Mouse (Mus musculus) retina, embryonic 14.5 days (tissue): ENCODE measurements around the gene Gm49373.
"Not testable (repeated sequence)": the region's sequence is repeated elsewhere in the genome, so short reads cannot be mapped to it uniquely, and the experiment has no call there.

Experiments used
- DNase-seq: peaks from one replicate; pipeline ENCODE4 v3.0.0-alpha.2; 2015; ENCODE audit warnings: low spot score

Gm49373 gene

DNA sequence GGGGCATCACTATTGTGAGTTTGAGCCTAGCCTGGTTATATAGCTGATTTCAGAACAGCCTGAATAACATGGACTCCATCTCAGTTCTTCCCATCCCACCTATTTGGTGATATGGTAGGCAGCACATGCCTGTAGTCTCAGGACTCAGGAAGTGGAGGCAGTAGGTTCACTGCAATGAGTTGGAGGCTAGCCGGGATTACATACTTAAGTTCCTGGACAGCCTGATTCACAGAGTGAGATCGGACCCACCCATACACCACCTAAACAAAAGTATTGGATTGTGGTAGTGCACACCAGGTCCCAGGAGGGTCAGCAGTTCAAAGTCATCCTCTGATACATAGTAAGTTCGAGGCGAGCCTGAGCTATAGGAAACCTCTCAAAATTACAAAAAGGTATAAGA is 255 bp downstream of the Gm49373 start:
- peak; percentile 27 for DNase-seq

DNA sequence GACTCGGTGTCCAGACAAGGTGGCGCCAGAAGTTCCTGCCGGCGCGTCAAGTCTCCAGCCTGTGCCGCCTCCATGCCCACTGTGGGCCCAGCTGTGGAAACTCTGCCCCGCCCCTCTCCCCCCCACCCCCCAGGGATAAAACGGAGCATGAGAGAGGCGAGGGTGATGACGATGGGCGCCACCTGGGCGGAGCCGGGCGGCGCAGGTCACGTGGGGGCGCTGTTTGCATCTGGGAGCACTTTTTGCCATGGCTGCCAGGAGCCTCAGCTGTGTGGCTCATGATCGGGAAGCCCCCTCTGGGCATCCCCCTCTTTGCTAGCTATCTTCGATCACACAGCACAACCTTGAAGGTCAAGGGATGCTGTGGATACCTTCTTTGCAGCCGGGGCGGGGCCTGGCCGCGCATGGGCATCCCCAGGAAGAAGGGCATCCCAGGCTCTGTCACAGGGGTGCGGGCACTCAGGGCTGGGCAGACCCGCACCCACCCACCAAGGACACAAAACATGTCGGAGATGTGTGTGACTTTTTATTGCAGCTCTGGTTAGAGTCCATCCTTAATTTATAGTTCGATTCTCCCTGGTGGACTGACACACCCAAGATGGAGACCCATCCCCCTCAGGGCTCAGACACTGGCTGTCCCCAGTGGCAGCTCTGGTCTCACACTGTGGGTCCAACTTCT is 5.8 kb downstream of the Gm49373 start, which contains the start of gene Zglp1:
TSS of gene Zglp1 (minus strand) at position 88 of the 679 bp plus-strand sequence.
- DNase-seq = no peak

DNA sequence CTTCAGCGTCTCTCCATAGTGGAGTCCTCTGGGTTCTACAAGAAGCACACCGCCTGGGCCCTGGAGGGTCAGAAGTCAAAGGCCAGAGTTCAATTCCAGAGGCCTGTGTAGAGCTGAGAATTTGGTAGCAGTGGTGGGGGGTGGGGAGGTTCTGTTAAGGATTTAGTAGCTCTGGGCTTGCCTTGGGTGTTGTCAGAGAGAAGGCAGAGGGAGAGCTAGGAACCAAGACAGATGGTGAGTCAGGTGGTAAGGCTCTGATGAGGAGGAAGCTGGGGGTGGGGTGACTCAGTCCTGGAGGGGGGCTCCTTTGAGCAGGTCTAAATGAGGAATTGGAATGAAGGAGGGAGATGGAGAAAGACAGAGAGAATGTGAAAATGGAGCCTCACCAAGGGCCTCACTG is 10.0 kb downstream of the Gm49373 start:
- no peak for DNase-seq

DNA sequence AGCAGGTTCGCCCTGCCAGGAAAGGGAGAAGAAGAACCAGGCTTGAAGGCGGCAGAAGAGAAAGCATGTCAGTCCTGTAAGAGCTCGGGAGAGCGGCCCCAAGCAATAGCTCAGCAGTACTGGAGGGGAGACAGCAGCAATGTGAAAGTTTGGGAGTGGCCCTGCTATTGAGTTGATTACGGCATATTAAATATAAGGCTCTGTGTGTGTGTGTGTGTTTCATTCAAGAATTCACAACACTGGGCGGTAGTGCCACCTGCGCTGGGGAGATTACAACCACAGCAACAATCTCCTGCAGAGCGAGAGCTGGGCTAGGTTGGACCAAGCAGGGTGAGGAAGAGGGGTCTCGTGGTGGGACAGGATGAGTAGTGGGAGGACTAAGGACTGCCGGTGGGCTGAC is 21.3 kb downstream of the Gm49373 start:
- DNase-seq = no peak

DNA sequence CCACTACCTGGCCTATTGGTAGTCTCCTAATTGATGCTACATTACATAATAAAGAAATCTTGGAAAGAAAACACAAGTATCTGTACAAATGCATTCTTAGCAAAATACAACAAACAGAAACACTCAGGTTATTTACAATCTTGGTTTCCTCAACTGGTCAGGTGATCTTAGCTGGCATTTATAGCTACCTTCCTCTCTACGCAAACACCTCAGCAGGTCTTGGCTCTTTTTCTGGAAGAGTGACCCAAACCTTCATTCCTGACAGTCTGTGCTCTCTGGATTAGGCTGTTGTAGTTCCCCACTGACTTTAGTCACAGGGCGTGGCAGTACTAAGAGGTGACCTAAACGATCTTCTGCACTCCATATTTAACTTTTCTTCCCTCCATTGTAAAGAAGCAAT is 27.7 kb downstream of the Gm49373 start:
- DNase-seq = no peak

DNA sequence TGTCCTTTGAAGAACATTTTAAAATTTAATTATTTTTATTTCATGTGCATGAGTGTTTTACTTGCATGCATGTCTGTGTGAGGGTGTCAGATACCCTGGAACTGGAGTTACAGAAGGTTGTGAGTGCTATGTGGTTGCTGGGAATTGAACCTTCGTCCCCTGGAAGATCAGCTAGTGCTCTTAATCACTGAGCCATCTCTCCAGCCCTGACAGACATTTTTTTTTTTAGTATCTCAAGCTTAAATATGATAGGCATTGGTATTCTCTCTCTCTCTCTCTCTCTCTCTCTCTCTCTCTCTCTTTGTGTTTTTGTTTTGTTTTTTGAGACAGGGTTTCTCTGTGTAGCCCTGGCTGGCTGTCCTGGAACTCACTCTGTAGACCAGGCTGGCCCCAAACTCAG is 28.1 kb downstream of the Gm49373 start:
- DNase-seq = not testable (repeated sequence)

DNA sequence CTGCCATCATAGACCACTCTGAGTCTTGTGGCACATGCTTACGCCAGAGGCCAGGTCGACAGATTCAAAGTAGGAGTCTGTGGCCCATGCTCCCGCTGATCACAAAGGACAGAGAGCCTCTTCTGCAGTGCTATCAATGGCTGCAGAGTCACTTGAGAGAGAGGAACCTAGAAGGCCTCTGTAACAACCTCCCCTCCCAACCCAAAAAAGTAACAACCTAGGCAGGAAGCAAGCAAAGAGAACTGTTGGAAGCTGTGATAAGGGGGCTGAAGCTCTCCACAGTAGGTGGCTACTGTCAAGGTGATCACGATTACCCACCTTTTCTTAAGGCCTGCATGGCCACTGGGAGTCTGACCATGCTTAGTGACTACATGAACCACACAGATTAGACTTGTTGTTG is 29.3 kb downstream of the Gm49373 start:
- DNase-seq = no peak

DNA sequence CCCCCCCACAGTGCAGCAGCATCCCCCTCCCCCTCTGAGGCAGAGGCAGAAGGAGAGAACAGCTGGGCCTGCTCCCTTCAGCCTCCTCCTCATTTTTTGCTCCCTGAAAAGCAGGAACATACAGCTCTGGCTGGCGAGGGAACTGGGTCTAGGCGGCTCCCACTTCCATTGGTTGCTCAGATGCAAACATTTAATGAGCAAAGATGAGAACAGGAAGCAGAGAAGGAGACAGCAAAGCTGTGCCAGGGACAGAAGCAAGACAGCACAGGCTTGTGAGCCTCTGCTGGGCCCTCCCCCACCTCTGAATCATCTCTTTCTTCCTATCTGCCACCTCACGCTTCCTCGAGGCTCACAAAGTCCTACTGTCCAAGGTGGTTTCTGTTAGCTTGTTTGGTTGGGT is 31.6 kb downstream of the Gm49373 start:
- DNase-seq = no peak

DNA sequence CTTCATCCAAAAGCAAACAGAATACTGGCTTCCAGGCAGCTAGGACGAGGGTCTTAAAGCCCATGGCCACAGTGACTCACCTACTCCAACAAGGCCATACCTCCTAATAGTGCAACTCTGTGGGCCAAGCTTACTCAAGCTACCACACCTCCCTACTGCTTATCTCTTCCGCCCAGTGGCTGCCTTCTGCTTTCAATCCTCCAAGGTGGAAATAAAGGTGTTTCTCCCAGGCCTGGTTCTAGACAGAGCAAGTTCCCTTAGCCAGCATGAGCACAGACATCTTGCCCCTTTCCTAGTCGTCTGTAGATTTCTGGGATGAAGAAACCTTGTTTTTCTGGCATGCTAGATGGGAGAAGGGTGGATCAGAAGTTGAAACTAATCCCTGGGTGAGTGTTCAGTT is 33.1 kb downstream of the Gm49373 start:
- no peak for DNase-seq

DNA sequence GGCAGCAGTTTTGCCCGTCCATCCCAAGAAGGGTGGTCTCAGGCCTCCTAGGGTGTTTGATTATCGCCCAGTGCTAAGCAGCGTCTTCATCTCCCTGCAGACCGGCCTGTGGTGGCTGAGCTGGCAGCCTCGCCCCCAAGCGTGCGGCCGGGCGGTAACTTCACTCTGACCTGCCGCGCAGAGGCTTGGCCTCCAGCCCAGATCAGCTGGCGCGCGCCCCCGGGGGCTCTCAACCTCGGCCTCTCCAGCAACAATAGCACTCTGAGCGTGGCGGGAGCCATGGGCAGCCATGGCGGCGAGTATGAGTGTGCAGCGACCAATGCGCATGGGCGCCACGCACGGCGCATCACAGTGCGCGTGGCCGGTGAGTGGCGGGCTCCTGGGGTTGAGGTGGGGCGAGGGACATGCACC is 35.4 kb downstream of the Gm49373 start:
- DNase-seq = peak; percentile 45

DNA sequence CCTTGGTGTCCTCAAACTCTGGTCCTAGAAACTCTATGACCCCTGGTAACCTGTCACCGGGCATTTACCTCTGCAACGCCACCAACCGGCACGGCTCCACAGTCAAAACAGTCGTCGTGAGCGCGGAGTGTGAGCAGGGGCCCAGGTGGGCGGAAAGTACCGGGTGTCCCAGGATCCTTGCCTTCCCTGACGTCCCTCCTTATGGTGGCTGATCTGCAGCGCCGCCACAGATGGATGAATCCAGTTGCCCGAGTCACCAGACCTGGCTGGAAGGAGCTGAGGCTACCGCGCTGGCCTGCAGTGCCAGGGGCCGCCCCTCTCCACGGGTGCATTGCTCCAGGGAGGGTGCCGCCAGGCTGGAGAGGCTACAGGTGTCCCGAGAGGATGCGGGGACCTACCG is 36.2 kb downstream of the Gm49373 start:
- no peak for DNase-seq

DNA sequence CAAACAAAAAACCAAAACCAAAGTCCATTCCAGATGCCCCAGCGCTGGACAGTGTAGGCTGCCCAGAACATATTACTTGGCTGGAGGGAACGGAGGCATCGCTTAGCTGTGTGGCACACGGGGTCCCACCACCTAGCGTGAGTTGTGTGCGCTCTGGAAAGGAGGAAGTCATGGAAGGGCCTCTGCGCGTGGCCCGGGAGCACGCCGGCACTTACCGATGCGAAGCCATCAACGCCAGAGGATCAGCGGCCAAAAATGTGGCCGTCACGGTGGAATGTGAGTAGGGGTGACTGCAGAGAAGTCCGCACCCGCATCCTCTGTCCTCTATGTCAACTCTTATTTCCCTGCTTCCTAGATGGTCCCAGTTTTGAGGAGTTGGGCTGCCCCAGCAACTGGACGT is 36.7 kb downstream of the Gm49373 start:
- DNase-seq = no peak

DNA sequence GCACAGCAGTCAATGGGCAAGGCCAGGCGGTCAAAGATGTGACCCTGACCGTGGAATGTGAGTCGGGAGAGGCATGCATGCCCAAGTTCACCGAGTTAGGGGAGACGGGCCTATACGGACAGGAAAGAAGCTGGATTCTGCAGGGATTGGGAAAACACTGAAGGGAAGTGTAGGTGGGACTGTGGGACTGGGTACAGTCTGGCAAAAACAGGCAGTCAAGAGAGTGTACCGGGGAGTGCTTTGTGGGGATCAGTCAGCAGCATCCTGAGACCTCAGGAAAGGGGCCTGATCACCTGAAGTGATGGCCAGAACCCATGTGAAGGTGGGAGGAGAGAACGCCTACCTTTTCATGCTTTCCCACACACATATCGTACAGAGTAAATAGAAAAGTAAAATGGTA is 37.3 kb downstream of the Gm49373 start:
- DNase-seq = no peak

DNA sequence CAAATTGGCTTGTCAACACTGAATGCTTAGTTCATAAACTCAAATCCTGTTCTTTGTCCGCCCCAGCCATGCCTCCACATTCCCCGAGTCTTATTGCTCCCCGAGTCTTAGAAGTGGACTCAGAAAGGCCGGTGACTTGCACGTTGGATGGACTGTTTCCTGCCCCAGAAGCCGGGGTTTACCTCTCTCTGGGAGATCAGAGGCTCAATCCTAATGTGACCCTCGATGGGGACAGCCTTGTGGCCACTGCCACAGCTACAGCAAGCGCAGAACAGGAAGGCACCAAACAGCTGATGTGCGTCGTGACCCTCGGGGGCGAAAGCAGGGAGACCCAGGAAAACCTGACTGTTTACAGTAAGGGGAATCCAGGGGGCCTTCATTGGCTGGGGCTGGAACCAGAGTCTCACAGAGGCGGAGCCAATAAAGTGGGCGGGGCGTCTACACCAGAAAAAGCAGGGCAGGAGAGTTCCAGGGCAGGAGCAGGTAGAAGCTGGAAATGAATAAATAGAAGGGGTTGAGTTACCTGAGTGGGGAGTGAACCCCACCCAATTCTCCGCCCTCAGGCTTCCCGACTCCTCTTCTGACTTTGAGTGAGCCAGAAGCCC is 38.3 kb downstream of the Gm49373 start:
- DNase-seq = peak; percentile 52

DNA sequence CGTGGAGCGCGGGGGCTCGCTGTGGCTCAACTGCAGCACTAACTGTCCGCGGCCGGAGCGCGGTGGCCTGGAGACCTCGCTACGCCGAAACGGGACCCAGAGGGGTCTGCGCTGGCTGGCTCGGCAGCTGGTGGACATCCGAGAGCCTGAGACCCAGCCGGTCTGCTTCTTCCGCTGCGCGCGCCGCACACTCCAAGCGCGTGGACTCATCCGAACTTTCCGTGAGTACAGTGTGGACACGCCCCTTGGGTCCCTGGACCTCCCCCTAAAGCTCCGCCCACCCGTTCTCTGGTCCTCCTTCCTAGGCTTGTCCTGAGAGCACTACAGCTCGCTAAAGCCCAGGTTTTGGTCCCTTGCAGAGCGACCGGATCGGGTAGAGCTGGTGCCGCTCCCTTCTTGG is 39.8 kb downstream of the Gm49373 start:
- DNase-seq = peak; percentile 87

DNA sequence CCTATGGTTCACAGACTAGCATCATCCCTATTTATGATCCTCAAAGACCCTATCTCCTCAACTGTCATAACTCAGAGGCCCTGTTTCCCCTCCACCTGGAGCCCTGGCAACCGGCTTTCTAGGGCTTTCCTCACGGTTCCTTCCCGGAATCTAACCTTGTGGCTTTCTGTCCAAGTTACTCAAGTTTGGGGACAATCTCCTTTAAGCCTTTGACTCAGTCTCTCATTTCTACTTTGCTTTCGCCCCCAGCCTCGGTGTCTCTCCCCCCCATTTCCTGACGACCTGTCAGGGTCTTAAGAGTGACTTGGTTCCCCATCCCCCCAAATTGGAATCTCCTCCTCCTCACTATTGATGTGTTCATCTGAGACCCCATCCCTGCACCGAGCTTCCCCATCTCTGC is 40.4 kb downstream of the Gm49373 start:
- no peak for DNase-seq

DNA sequence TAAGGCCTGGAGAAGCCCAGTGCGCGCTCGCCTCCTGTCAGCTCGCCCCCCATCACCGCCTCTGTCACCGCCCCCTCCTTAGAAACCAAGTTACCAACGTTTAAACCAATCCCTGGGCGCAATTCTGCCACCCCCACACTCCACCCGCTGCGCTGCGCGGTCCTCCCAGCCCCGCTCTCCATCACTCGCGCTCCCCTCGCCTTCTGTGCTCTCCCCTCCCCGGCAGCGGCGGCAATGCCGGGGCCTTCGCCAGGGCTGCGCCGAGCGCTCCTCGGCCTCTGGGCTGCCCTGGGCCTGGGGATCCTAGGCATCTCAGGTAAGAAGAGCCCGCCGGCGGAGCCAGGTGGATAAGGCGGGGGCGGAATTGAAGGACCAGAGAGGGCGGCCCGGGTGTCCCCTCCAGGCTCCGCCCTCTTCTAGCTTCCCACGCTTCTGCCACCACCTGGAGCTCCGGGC is 41.0 kb downstream of the Gm49373 start, which contains the start of gene Icam5:
TSS of gene Icam5 (plus strand) at position 178 of the 456 bp plus-strand sequence.
- DNase-seq = peak; percentile 29

DNA sequence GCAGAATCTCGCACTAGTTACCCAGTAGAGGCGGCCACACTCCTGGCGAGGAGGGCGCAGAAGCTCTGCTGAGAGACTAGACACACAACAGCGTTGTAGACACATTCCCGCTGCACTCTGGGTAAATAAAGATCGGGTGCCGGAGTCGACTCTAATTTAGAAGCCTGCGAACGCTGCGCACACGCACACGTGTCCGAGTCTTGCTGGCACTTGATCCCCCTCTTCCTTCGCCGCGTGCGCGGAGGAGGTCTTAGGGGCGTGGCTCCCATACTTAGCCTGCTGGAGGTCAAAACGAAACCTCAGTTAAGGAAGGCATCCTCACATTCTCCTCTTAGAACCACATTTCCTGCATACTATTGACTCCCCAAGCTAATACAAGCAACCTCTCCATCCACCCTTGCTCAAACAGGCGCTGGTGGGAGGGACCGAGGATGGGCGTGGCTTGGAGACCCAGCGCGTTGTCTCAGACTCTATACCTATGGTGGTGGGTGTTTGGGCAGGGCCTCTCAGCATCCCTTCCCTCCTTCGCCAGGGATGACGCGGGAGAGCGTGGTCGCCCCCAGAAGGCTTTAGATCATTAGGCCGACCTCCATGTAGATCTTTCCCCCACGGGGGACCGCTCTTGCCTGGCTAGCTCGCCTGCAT is 41.5 kb downstream of the Gm49373 start:
- DNase-seq = peak; percentile 61

DNA sequence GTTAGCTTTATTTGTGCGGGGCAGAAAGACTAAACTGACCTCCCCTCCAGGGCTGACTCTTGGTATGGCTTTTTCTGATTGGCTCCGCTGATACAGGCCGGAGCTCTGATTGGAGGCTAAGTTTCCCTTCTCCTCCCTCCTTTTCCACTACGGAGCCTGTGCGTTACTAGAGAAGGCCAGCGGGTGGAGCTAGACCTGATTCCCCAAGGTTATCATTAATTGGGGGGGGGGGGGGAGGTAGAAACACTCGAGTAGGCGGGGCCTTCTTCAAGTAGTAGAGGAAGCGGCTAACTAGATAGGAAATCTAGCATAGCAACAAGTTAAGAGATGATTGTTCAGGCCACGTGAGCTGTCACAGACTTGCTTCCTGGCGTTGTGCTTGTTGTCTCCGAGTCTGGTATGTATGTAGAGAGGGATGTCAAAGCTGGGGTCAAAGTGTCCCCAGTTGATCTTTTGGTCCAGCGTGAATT is 42.1 kb downstream of the Gm49373 start:
- peak; percentile 91 for DNase-seq

DNA sequence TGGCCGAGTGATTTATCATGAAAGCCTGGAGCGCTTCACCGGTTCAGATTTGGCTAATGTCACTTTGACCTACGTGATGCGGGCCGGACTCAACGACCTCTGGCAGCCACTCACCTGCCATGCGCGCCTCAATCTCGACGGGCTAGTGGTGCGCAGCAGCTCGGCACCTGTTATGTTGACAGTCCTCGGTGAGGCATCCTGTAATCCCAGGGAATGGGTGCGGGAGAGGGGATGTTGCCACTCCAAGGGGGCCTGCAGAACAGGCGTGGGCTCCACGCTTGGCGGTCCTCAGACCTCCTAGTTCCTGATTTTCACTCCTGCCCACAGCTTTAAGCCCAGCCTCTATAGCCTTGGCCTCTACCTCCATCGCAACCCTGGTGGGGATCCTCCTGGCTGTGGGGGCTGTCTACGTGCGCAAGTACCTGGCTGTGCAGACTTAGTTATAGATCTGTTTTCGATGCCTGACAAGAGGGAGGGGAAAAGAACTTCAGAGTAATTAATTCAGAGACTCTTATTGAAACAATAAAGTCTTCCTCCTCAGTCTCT is 42.8 kb downstream of the Gm49373 start:
- no peak for DNase-seq

DNA sequence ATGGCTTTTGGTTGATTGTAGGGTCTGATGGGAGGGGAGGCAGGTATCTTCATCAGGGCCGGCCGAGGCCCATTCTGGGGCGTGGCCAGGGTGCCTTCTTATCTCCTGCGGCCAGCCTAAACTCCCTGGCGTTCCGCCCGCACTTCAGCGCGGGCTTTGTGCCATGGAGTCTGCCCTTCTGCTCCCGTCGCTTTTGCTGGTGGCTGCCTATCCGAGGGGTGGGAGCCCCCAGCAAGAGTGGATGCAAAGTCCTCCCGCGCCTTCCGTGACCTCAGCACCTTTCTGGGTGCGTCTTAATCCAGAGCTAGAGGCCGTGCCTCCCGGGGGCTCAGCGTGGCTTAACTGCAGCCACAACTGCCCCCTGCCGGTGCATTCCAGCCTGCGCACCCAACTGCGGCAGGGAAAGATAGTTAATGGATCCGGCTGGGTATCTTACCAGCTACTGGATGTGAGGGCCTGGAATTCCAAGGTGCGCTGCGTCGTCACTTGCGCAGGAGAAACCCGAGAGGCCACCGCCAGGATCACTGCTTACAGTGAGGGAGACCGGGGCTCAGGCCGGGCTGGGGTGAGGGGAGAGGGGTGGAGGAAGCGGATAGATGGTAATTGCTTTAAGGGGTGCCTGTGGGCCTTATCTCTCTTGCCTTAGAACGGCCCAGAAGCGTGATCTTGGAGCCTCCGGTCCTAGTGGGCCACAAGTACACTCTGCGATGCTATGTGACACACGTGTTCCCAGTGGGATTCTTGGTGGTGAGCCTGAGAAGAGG is 43.4 kb downstream of the Gm49373 start, which contains the start of gene Icam4:
TSS of gene Icam4 (plus strand) at position 83 of the 764 bp plus-strand sequence.
- peak; percentile 85 for DNase-seq

DNA sequence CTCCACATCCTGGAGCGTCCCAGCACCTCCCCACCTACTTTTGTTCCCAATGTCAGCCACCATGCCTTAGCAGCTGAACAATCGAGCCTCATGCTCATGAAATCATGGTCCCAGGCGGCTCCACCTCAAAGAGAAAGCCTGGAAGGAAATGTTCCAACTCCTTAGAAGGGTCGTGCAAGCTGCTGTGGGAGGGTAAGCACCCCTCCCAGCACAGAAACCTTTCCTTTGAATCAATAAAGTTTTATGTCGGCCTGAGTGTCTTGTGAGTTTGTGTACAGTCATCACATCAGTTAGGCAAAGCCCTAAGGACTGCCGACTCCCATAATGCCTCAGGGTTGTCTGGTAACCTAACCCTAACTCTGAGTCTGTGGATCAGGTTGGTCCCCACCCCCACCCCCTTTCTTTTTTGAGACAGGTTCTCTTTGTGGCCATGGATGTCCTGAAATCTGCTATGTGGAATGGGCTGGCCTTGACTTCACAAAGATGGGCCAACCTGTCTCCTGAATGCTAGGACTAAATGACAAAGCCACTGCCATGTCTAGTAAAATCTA is 44.3 kb downstream of the Gm49373 start:
- no peak for DNase-seq
